Mouse (Mus musculus): ENCODE results near the gene Pla2g4b. TPM values are rescaled to one million over a fixed set of nuclear protein-coding genes. Genes with fewer than 3 reads are reported as not detected.

The Pla2g4b gene
- total and polyA plus RNA-seq, 2 experiments from 2014 or later: 0.20 TPM; not detected in 1

DNA sequence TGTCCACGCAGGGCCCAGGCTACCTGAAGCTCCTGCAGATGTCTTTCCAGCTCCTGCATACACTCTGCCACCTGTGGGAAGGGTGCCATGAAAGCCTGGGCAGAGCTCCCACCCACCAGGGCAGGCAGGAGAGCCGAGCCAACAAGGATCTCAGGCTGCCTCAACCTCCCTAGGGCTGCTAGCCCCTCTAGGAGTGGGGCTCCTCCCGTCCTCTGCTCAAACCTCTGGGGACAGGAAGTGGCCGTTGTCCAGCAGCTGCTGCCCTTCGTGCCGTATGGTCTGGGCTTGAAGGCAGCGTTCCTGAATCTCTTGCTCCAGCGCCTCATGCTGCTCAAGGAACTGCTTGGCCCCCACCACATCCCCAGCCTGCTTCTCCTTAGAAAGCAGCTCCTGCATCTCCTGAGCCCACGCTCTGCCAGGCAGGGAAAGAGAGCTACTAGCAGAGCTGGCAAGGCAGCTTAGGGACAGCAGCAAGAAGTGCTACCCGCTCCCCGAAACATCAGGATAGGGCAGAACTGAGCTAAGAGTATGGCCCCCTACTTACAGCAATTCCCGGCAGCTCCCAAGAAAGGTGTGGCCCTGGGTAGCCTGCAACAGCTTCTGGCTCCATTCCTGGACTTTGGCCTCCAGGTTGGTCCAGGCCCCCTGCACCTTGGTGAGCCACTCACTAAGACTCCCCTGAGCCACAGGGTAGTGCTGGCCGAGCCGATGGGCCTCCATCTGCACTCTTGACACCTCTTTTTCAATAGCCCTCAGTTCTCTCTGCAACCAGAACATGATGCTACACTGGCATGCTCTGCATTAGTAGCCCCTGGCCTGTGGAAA lies 13.5 kb downstream of the Pla2g4b start:
- 77% methylated on average over 14 of the region's 14 CpGs for WGBS
- DNase-seq (ENCODE audit: low spot score) (no peak), ATAC-seq (ENCODE audit: insufficient read depth, low read depth) (no peak)
- Histone ChIP-seq H3K27ac (ENCODE audit: low read depth) (no peak overlapping the region), H3K9me3 (replicated peaks; ENCODE audit: control insufficient read depth, low read length) (no peaks in the 10 kb centered on the region), H3K36me3 (replicated peaks; ENCODE audit: control insufficient read depth, insufficient read depth, low read length) (peaks cover 8% of the 10 kb centered on the region), H3K4me2 (ENCODE audit: low read depth, low read length) (no peak overlapping the region), H3K4me3 (ENCODE audit: low read depth, low read length) (no peak overlapping the region), H3K27me3 (ENCODE audit: control insufficient read depth, insufficient read depth, low read length) (no peaks in the 10 kb centered on the region), H3K9ac (replicated peaks; ENCODE audit: low read depth, low read length) (no peak overlapping the region), H3K4me1 (ENCODE audit: control insufficient read depth, insufficient read depth) (peaks cover 7% of the 10 kb centered on the region; the same call in 1 of the 2 replicates)
- TF ChIP-seq EP300 (IDR thresholded peaks at IDR 0.05; ENCODE audit: low read depth) (no peak), CTCF (IDR thresholded peaks at IDR 0.05; ENCODE audit: low read depth) (no peak)

DNA sequence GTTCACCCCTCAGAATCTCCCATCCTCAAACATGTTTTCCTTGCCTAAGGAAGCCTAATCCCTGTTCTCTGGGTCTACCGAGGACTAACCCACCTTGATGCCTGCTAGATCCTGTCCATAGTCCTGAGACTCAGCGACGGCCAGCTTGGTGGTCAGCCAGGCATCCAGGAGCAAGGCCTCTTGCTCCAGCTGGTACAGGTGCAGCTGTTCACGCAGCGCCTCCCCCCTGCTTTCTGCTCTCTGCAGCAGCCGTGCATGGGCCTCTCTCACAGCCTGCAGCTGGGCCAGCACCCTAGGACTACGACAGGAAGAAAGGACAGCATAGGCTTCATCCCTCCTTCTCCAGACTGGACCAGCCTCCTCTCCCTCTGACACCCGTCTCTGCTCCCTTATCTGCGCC lies 15.0 kb downstream of the Pla2g4b start:
- H3K4me2 ChIP-seq (ENCODE audit: low read depth, low read length): no peak overlapping the region
- no peak overlapping the region for H3K9ac ChIP-seq (replicated peaks; ENCODE audit: low read depth, low read length)
- H3K36me3 ChIP-seq (replicated peaks; ENCODE audit: control insufficient read depth, insufficient read depth, low read length): no peaks in the 10 kb centered on the region
- no peak for TF ChIP-seq CTCF (IDR thresholded peaks at IDR 0.05; ENCODE audit: low read depth)
- no peak for TF ChIP-seq EP300 (IDR thresholded peaks at IDR 0.05; ENCODE audit: low read depth)
- H3K4me1 ChIP-seq (ENCODE audit: control insufficient read depth, insufficient read depth): peaks cover 7% of the 10 kb centered on the region; the same call in 1 of the 2 replicates
- H3K27ac ChIP-seq (ENCODE audit: low read depth): no peak overlapping the region
- DNase-seq (ENCODE audit: low spot score) (no peak), ATAC-seq (ENCODE audit: insufficient read depth, low read depth) (no peak)
- H3K27me3 ChIP-seq (ENCODE audit: control insufficient read depth, insufficient read depth, low read length): no peaks in the 10 kb centered on the region
- WGBS: 72% methylated on average over 9 of the region's 9 CpGs
- no peaks in the 10 kb centered on the region for H3K9me3 ChIP-seq (replicated peaks; ENCODE audit: control insufficient read depth, low read length)
- H3K4me3 ChIP-seq (ENCODE audit: low read depth, low read length): no peak overlapping the region

DNA sequence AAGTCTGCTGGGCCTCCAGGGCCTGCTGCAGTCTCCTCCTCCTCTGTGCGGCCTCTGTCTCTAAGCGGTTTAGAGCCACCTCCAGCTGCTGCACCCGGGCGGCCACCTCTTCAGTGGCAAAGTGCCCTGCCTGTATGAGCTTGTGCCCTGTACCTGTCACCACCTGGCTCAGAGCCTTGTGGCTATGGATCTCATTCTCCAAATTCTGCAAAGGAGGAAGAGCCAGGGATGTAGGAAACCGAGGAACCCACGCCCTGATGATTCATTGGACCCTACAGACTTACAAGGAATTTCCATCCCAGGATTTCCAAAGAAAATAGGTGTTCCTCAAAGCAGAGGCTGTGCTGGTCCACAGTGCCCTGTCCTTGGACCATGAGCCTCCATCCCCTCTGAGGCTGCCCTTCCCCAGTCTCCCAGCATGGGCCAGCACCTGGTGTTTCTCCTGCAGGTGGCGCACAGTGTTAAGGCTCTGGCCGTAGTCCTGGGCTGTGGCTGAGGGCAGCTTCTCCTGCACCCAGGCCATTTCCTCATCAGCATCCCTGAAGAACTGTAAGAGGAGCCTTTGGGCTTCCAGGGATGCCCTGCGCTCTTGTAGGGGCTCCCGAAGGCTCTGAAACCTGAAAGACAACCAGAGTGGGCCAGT lies 16.5 kb downstream of the Pla2g4b start:
- H3K9me3 ChIP-seq (replicated peaks; ENCODE audit: control insufficient read depth, low read length): no peaks in the 10 kb centered on the region
- ATAC-seq (ENCODE audit: insufficient read depth, low read depth): peak; percentile 40; the same call in 1 of the 2 replicates
- no peak overlapping the region for H3K4me2 ChIP-seq (ENCODE audit: low read depth, low read length)
- peak; percentile 82 for TF ChIP-seq CTCF (IDR thresholded peaks at IDR 0.05; ENCODE audit: low read depth)
- TF ChIP-seq EP300 (IDR thresholded peaks at IDR 0.05; ENCODE audit: low read depth): no peak
- H3K4me1 ChIP-seq (ENCODE audit: control insufficient read depth, insufficient read depth): peaks cover 8% of the 10 kb centered on the region
- H3K27me3 ChIP-seq (ENCODE audit: control insufficient read depth, insufficient read depth, low read length): no peaks in the 10 kb centered on the region
- DNase-seq (ENCODE audit: low spot score): peak; percentile 44
- no peak overlapping the region for H3K4me3 ChIP-seq (ENCODE audit: low read depth, low read length)
- no peaks in the 10 kb centered on the region for H3K36me3 ChIP-seq (replicated peaks; ENCODE audit: control insufficient read depth, insufficient read depth, low read length)
- no peak overlapping the region for H3K27ac ChIP-seq (ENCODE audit: low read depth)
- WGBS: 61% methylated on average over 10 of the region's 10 CpGs
- no peak overlapping the region for H3K9ac ChIP-seq (replicated peaks; ENCODE audit: low read depth, low read length)

DNA sequence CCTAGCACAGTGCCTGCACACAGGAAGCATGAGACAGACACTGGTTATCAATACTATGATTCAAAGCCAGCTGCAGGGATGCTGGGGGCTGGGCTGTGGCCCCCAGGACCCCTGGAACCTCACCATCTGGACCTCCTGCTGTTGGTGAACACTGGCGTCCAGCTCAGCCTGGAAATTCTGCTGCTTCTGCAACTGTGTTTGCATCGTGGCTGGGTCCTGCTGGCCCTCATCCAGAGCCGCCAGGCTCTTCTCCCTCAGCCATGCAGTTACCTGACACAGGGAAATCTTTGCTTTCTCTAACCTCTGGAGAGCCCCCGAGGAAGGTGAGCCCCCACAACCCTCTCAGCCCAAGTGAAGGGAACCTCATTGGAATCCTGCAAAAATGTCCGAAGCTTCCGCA lies 18.2 kb downstream of the Pla2g4b start:
- Histone ChIP-seq H3K27ac (ENCODE audit: low read depth) (no peak overlapping the region), H3K4me2 (ENCODE audit: low read depth, low read length) (no peak overlapping the region), H3K9ac (replicated peaks; ENCODE audit: low read depth, low read length) (no peak overlapping the region), H3K27me3 (ENCODE audit: control insufficient read depth, insufficient read depth, low read length) (no peaks in the 10 kb centered on the region), H3K36me3 (replicated peaks; ENCODE audit: control insufficient read depth, insufficient read depth, low read length) (no peaks in the 10 kb centered on the region), H3K4me3 (ENCODE audit: low read depth, low read length) (no peak overlapping the region), H3K4me1 (ENCODE audit: control insufficient read depth, insufficient read depth) (peaks cover 24% of the 10 kb centered on the region), H3K9me3 (replicated peaks; ENCODE audit: control insufficient read depth, low read length) (no peaks in the 10 kb centered on the region)
- DNase-seq (ENCODE audit: low spot score) (no peak), ATAC-seq (ENCODE audit: insufficient read depth, low read depth) (no peak)
- WGBS: 54% methylated on average over 6 of the region's 6 CpGs
- TF ChIP-seq EP300 (IDR thresholded peaks at IDR 0.05; ENCODE audit: low read depth): no peak
- no peak for TF ChIP-seq CTCF (IDR thresholded peaks at IDR 0.05; ENCODE audit: low read depth)

DNA sequence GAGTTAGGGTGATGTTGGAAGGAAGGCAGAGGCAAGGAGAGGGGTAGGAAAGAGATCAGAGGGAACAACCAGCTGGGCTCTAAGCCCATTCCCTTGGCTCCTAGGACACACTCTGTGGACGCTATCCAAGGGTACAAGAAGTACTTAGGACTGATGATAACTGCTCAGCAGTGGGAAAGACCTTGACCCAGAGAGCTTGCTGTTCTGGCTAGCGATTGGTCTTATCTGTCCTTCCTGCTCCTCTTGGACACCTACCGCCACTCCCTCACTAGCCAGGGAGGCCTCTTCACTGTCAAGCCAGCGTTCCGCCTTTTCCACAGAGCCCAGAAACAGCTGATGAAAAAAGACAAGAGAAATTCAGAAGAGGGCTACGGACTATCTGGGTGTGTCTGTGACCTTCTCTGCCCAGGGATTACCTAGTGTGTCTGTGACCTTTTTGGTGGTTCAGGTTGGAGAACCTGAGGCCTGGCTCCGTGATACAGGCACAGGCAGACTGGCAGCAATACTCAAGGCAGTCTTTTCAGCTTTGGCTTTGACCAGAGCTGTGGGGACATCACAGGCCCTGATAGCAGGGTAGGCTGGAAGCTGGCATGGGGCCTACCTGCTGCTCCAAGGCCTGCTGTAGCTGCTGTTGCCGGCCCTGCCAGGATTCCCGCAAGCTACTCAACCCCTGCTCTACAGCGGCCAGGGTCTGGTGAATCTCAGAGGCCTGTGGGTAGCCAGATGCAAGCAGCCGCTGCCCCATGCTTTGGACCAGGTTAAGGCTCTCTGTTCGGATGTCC lies 21.7 kb downstream of the Pla2g4b start:
- Histone ChIP-seq H3K9me3 (replicated peaks; ENCODE audit: control insufficient read depth, low read length) (no peaks in the 10 kb centered on the region), H3K9ac (replicated peaks; ENCODE audit: low read depth, low read length) (0 out of 2 replicates have a peak overlapping the region, but pooled peaks have one; percentile 20), H3K27ac (ENCODE audit: low read depth) (peak overlapping the region; percentile 94), H3K36me3 (replicated peaks; ENCODE audit: control insufficient read depth, insufficient read depth, low read length) (no peaks in the 10 kb centered on the region), H3K4me1 (ENCODE audit: control insufficient read depth, insufficient read depth) (peaks cover 26% of the 10 kb centered on the region), H3K27me3 (ENCODE audit: control insufficient read depth, insufficient read depth, low read length) (no peaks in the 10 kb centered on the region), H3K4me3 (ENCODE audit: low read depth, low read length) (no peak overlapping the region), H3K4me2 (ENCODE audit: low read depth, low read length) (no peak overlapping the region)
- 39% methylated on average over 12 of the region's 12 CpGs for WGBS
- ATAC-seq (ENCODE audit: insufficient read depth, low read depth) (peak; percentile 81), DNase-seq (ENCODE audit: low spot score) (peak; percentile 77)
- TF ChIP-seq EP300 (IDR thresholded peaks at IDR 0.05; ENCODE audit: low read depth): 0 out of 2 replicates have a peak, but pooled peaks have one; percentile 36
- no peak for TF ChIP-seq CTCF (IDR thresholded peaks at IDR 0.05; ENCODE audit: low read depth)
